Mouse (Mus musculus): Measurements from ENCODE around the gene Bhlhe41.

Bhlhe41 gene

GRCm38 (mm10) chr6:145870991-145871390 is 5.6 kb upstream of the Bhlhe41 start:
- DNase-seq (ENCODE audit: low spot score) = no peak

- no peak for DNase-seq (ENCODE audit: low spot score)
Measured at GRCm38 (mm10) chr6:145867111-145867510, 1.8 kb upstream of the Bhlhe41 start.

GRCm38 (mm10) chr6:145865886-145866851 is 811 bp upstream of the Bhlhe41 start:
- peak; percentile 93 for DNase-seq (ENCODE audit: low spot score)

GRCm38 (mm10) chr6:145864171-145864570 is 1.2 kb downstream of the Bhlhe41 start:
- DNase-seq (ENCODE audit: low spot score) = no peak

GRCm38 (mm10) chr6:145863065-145863971 is 2.0 kb downstream of the Bhlhe41 start:
- DNase-seq (ENCODE audit: low spot score) = peak; percentile 74

GRCm38 (mm10) chr6:145862739-145863064 is 2.7 kb downstream of the Bhlhe41 start:
- no peak for DNase-seq (ENCODE audit: low spot score)

- DNase-seq (ENCODE audit: low spot score) = no peak
Measured at GRCm38 (mm10) chr6:145862321-145862720, 3.0 kb downstream of the Bhlhe41 start.

- no peak for DNase-seq (ENCODE audit: low spot score)
Measured at GRCm38 (mm10) chr6:145861462-145862227, 3.7 kb downstream of the Bhlhe41 start.

GRCm38 (mm10) chr6:145860350-145860749 is 5.0 kb downstream of the Bhlhe41 start:
- DNase-seq (ENCODE audit: low spot score) = no peak

- no peak for DNase-seq (ENCODE audit: low spot score)
Measured at GRCm38 (mm10) chr6:145858414-145858813, 6.9 kb downstream of the Bhlhe41 start.

GRCm38 (mm10) chr6:145857428-145857827 is 7.9 kb downstream of the Bhlhe41 start:
- no peak for DNase-seq (ENCODE audit: low spot score)

GRCm38 (mm10) chr6:145855720-145856551 is 9.4 kb downstream of the Bhlhe41 start:
- DNase-seq (ENCODE audit: low spot score) = peak; percentile 95

- no peak for DNase-seq (ENCODE audit: low spot score)
Measured at GRCm38 (mm10) chr6:145854756-145855155, 10.6 kb downstream of the Bhlhe41 start.

- DNase-seq (ENCODE audit: low spot score) = no peak
Measured at GRCm38 (mm10) chr6:145853356-145854079, 11.8 kb downstream of the Bhlhe41 start.

GRCm38 (mm10) chr6:145852708-145853107 is 12.7 kb downstream of the Bhlhe41 start:
- DNase-seq (ENCODE audit: low spot score) = no peak

GRCm38 (mm10) chr6:145851956-145852355 is 13.4 kb downstream of the Bhlhe41 start:
- no peak for DNase-seq (ENCODE audit: low spot score)

GRCm38 (mm10) chr6:145850789-145851188 is 14.6 kb downstream of the Bhlhe41 start:
- DNase-seq (ENCODE audit: low spot score) = peak; percentile 25

GRCm38 (mm10) chr6:145847661-145848060 is 17.7 kb downstream of the Bhlhe41 start:
- no peak for DNase-seq (ENCODE audit: low spot score)

- DNase-seq (ENCODE audit: low spot score) = no peak
Measured at GRCm38 (mm10) chr6:145846948-145847347, 18.4 kb downstream of the Bhlhe41 start.

- DNase-seq (ENCODE audit: low spot score) = no peak
Measured at GRCm38 (mm10) chr6:145846076-145846475, 19.3 kb downstream of the Bhlhe41 start.
